Mouse (Mus musculus): Measurements from ENCODE around the gene Itih5.

Itih5 gene

DNA sequence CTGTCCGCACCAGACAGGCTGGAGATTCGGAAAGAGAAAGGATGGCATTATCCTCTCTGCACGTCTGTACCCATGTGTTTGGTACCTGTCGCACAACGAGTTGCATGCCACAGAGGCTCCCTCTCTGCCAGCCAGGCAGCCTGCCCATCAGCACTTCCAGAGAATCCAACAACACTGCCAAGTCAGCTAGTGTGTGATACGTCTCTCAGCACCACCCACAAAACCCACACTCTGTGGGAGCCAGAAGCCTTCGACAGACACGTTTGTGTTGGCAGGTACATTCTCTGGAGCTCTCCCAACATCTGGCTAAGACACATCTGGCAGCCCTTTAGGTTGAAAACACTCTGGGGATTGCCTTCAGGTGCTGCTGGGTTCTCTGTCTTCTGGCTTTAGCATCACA is 6.2 kb upstream of the Itih5 start:
- Histone ChIP-seq H3K4me1 (replicated peaks; ENCODE audit: low read depth, low read length) (peaks cover 6% of the 10 kb centered on the region; the same call in 1 of the 2 replicates), H3K9me3 (ENCODE audit: low read length) (no peaks in the 10 kb centered on the region), H3K36me3 (ENCODE audit: insufficient read depth, low read length) (no peaks in the 10 kb centered on the region), H3K27me3 (ENCODE audit: insufficient read depth, low read length) (0 out of 2 replicates have a peak, but pooled peaks cover 4% of the 10 kb centered on the region), H3K4me3 (replicated peaks; ENCODE audit: low read length) (no peak overlapping the region)
- TF ChIP-seq POU5F1 (IDR thresholded peaks at IDR 0.05; ENCODE audit: borderline replicate concordance, low read length) (no peak), CTCF (conservative IDR thresholded peaks at IDR 0.05; ENCODE audit: low read length) (no peak)

GRCm38 (mm10) chr2:10152590-10152989 is 781 bp upstream of the Itih5 start:
- Histone ChIP-seq H3K27me3 (ENCODE audit: insufficient read depth, low read length) (peaks cover 12% of the 10 kb centered on the region), H3K36me3 (ENCODE audit: insufficient read depth, low read length) (no peaks in the 10 kb centered on the region), H3K4me3 (replicated peaks; ENCODE audit: low read length) (peak overlapping the region; percentile 77; the same call in 1 of the 2 replicates), H3K9me3 (ENCODE audit: low read length) (no peaks in the 10 kb centered on the region), H3K4me1 (replicated peaks; ENCODE audit: low read depth, low read length) (peaks cover 22% of the 10 kb centered on the region)
- TF ChIP-seq CTCF (conservative IDR thresholded peaks at IDR 0.05; ENCODE audit: low read length) (no peak), NANOG (IDR thresholded peaks at IDR 0.05; ENCODE audit: borderline replicate concordance, low read length) (no peak), POU5F1 (IDR thresholded peaks at IDR 0.05; ENCODE audit: borderline replicate concordance, low read length) (no peak)

GRCm38 (mm10) chr2:10157184-10157583 is 3.8 kb downstream of the Itih5 start:
- Histone ChIP-seq H3K4me3 (replicated peaks; ENCODE audit: low read length) (no peak overlapping the region), H3K9me3 (ENCODE audit: low read length) (no peaks in the 10 kb centered on the region), H3K27me3 (ENCODE audit: insufficient read depth, low read length) (peaks cover 16% of the 10 kb centered on the region), H3K4me1 (replicated peaks; ENCODE audit: low read depth, low read length) (peaks cover 22% of the 10 kb centered on the region), H3K36me3 (ENCODE audit: insufficient read depth, low read length) (no peaks in the 10 kb centered on the region)
- no peak for TF ChIP-seq POU5F1 (IDR thresholded peaks at IDR 0.05; ENCODE audit: borderline replicate concordance, low read length)

DNA sequence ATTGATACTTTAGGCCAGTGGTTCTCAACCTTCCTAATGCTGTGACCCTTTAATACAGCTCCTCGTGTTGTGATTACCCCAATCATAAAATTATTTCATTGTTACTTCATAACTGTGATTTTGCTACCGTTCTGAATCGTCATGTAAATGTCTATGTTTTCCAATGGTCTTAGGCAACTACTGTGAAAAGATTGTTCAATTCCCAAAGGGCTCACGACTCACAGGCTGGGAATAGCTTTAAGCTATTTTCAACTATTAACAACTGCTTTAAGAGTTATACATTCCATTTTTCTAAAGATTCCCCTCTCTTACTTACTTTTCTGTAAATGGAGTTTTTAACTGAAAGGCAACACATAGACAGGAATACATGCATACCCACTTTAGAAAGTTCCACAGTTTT is 8.6 kb downstream of the Itih5 start:
- TF ChIP-seq POU5F1 (IDR thresholded peaks at IDR 0.05; ENCODE audit: borderline replicate concordance, low read length) (no peak), NANOG (IDR thresholded peaks at IDR 0.05; ENCODE audit: borderline replicate concordance, low read length) (no peak), CTCF (conservative IDR thresholded peaks at IDR 0.05; ENCODE audit: low read length) (no peak)
- no peaks in the 10 kb centered on the region for H3K9me3 ChIP-seq (ENCODE audit: low read length)

GRCm38 (mm10) chr2:10166635-10167034 is 13.3 kb downstream of the Itih5 start:
- TF ChIP-seq CTCF (conservative IDR thresholded peaks at IDR 0.05; ENCODE audit: low read length) (no peak), POU5F1 (IDR thresholded peaks at IDR 0.05; ENCODE audit: borderline replicate concordance, low read length) (no peak), NANOG (IDR thresholded peaks at IDR 0.05; ENCODE audit: borderline replicate concordance, low read length) (no peak)
- Histone ChIP-seq H3K36me3 (ENCODE audit: insufficient read depth, low read length) (no peaks in the 10 kb centered on the region), H3K27me3 (ENCODE audit: insufficient read depth, low read length) (peaks cover 9% of the 10 kb centered on the region; the same call in 1 of the 2 replicates), H3K9me3 (ENCODE audit: low read length) (no peaks in the 10 kb centered on the region), H3K4me1 (replicated peaks; ENCODE audit: low read depth, low read length) (no peaks in the 10 kb centered on the region), H3K4me3 (replicated peaks; ENCODE audit: low read length) (no peak overlapping the region)

More for the DNA sequence above, 8.6 kb downstream of the Itih5 start:
- Histone ChIP-seq H3K4me3 (replicated peaks; ENCODE audit: low read length) (no peak overlapping the region), H3K4me1 (replicated peaks; ENCODE audit: low read depth, low read length) (peaks cover 4% of the 10 kb centered on the region), H3K36me3 (ENCODE audit: insufficient read depth, low read length) (no peaks in the 10 kb centered on the region), H3K27me3 (ENCODE audit: insufficient read depth, low read length) (peaks cover 10% of the 10 kb centered on the region; the same call in 1 of the 2 replicates)

GRCm38 (mm10) chr2:10167283-10167682 is 13.9 kb downstream of the Itih5 start:
- no peak for TF ChIP-seq POU5F1 (IDR thresholded peaks at IDR 0.05; ENCODE audit: borderline replicate concordance, low read length)
- no peak for TF ChIP-seq NANOG (IDR thresholded peaks at IDR 0.05; ENCODE audit: borderline replicate concordance, low read length)
- no peak for TF ChIP-seq CTCF (conservative IDR thresholded peaks at IDR 0.05; ENCODE audit: low read length)
- Histone ChIP-seq H3K9me3 (ENCODE audit: low read length) (no peaks in the 10 kb centered on the region), H3K27me3 (ENCODE audit: insufficient read depth, low read length) (peaks cover 9% of the 10 kb centered on the region; the same call in 1 of the 2 replicates), H3K4me3 (replicated peaks; ENCODE audit: low read length) (no peak overlapping the region), H3K4me1 (replicated peaks; ENCODE audit: low read depth, low read length) (no peaks in the 10 kb centered on the region), H3K36me3 (ENCODE audit: insufficient read depth, low read length) (no peaks in the 10 kb centered on the region)

GRCm38 (mm10) chr2:10168016-10168415 is 14.6 kb downstream of the Itih5 start:
- peaks cover 9% of the 10 kb centered on the region; the same call in 1 of the 2 replicates for H3K27me3 ChIP-seq (ENCODE audit: insufficient read depth, low read length)
- no peak overlapping the region for H3K4me3 ChIP-seq (replicated peaks; ENCODE audit: low read length)
- TF ChIP-seq POU5F1 (IDR thresholded peaks at IDR 0.05; ENCODE audit: borderline replicate concordance, low read length), result no peak
- no peak for TF ChIP-seq NANOG (IDR thresholded peaks at IDR 0.05; ENCODE audit: borderline replicate concordance, low read length)
- TF ChIP-seq CTCF (conservative IDR thresholded peaks at IDR 0.05; ENCODE audit: low read length), result no peak
- H3K4me1 ChIP-seq (replicated peaks; ENCODE audit: low read depth, low read length), result no peaks in the 10 kb centered on the region
- no peaks in the 10 kb centered on the region for H3K9me3 ChIP-seq (ENCODE audit: low read length)
- H3K36me3 ChIP-seq (ENCODE audit: insufficient read depth, low read length), result no peaks in the 10 kb centered on the region

GRCm38 (mm10) chr2:10169991-10170390 is 16.6 kb downstream of the Itih5 start:
- H3K36me3 ChIP-seq (ENCODE audit: insufficient read depth, low read length), result no peaks in the 10 kb centered on the region
- H3K4me1 ChIP-seq (replicated peaks; ENCODE audit: low read depth, low read length), result no peaks in the 10 kb centered on the region
- no peak for TF ChIP-seq POU5F1 (IDR thresholded peaks at IDR 0.05; ENCODE audit: borderline replicate concordance, low read length)
- no peak for TF ChIP-seq NANOG (IDR thresholded peaks at IDR 0.05; ENCODE audit: borderline replicate concordance, low read length)
- H3K9me3 ChIP-seq (ENCODE audit: low read length), result no peaks in the 10 kb centered on the region
- H3K4me3 ChIP-seq (replicated peaks; ENCODE audit: low read length), result no peak overlapping the region
- peaks cover 6% of the 10 kb centered on the region; the same call in 1 of the 2 replicates for H3K27me3 ChIP-seq (ENCODE audit: insufficient read depth, low read length)

DNA sequence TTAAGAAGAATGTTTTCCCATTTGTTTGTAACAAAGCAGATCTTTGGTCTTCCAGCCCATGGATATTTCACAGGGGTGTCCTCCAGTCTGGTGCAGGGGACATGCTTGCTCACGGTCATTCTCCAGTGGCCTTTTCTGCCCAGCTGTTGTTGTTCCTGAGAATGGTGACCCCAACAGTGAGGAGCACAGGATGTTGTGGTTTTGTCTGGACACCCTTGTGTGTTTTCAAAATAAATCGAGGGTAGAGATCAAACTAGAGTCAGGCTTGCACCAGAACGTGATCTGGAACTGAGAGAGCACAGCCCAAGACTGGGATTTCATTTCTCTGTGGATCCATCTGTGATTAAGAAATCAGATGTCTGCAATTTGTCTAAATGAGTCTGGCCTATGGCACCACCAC is 40.2 kb downstream of the Itih5 start:
- no peaks in the 10 kb centered on the region for H3K27me3 ChIP-seq (ENCODE audit: insufficient read depth, low read length)
- no peaks in the 10 kb centered on the region for H3K9me3 ChIP-seq (ENCODE audit: low read length)
- H3K4me3 ChIP-seq (replicated peaks; ENCODE audit: low read length), result no peak overlapping the region
- TF ChIP-seq POU5F1 (IDR thresholded peaks at IDR 0.05; ENCODE audit: borderline replicate concordance, low read length), result no peak
- no peak for TF ChIP-seq CTCF (conservative IDR thresholded peaks at IDR 0.05; ENCODE audit: low read length)
- no peak for TF ChIP-seq NANOG (IDR thresholded peaks at IDR 0.05; ENCODE audit: borderline replicate concordance, low read length)
- no peaks in the 10 kb centered on the region for H3K4me1 ChIP-seq (replicated peaks; ENCODE audit: low read depth, low read length)
- H3K36me3 ChIP-seq (ENCODE audit: insufficient read depth, low read length), result no peaks in the 10 kb centered on the region
